Mouse (Mus musculus): ENCODE results near the gene Polq. TPM values are rescaled to one million over a fixed set of nuclear protein-coding genes. Genes with fewer than 3 reads are reported as not detected.

The Polq gene
- 0.90 and 1.2 TPM in 2 replicates for polyA plus RNA-seq (2012; rRNA removed)

- 2% methylated on average over 30 of the region's 30 CpGs for WGBS
- DNase-seq (ENCODE audit: low read depth, low spot score), result peak; percentile 85
Measured at GRCm38 (mm10) chr16:37011061-37011921, at the start of gene Polq. Polq (plus strand) TSS chr16:37011786.

- WGBS, result 84% methylated on average over 4 of the region's 4 CpGs
- DNase-seq (ENCODE audit: low read depth, low spot score), result no peak
Measured at GRCm38 (mm10) chr16:36963415-36963814, 48.2 kb upstream of the Polq start.

- DNase-seq (ENCODE audit: low read depth, low spot score), result no peak
- WGBS, result 89% methylated on average over 2 of the region's 2 CpGs
Measured at GRCm38 (mm10) chr16:36979127-36979526, 32.5 kb upstream of the Polq start.

- DNase-seq (ENCODE audit: low read depth, low spot score), result no peak
- 72% methylated on average over 1 of the region's 1 CpGs for WGBS
Measured at GRCm38 (mm10) chr16:36983796-36984195, 27.8 kb upstream of the Polq start.

- 45% methylated on average over 5 of the region's 5 CpGs for WGBS
- DNase-seq (ENCODE audit: low read depth, low spot score), result no peak
Measured at GRCm38 (mm10) chr16:36985636-36986042, 25.9 kb upstream of the Polq start.

- no peak for DNase-seq (ENCODE audit: low read depth, low spot score)
- WGBS, result 75% methylated on average over 2 of the region's 2 CpGs
Measured at GRCm38 (mm10) chr16:36987399-36987798, 24.2 kb upstream of the Polq start.

- no peak for DNase-seq (ENCODE audit: low read depth, low spot score)
Measured at GRCm38 (mm10) chr16:36988066-36988465, 23.5 kb upstream of the Polq start.

GRCm38 (mm10) chr16:36989493-36989892 lies 22.1 kb upstream of the Polq start:
- no peak for DNase-seq (ENCODE audit: low read depth, low spot score)

GRCm38 (mm10) chr16:36989999-36990625 lies 21.5 kb upstream of the Polq start, which contains the start of gene Fbxo40:
Fbxo40 (minus strand) TSS chr16:36990467.
- DNase-seq (ENCODE audit: low read depth, low spot score), result no peak
- WGBS, result 58% methylated on average over 18 of the region's 18 CpGs

More at GRCm38 (mm10) chr16:36989493-36989892, 22.1 kb upstream of the Polq start:
- 65% methylated on average over 8 of the region's 8 CpGs for WGBS

GRCm38 (mm10) chr16:36997650-36998049 lies 13.9 kb upstream of the Polq start:
- DNase-seq (ENCODE audit: low read depth, low spot score), result no peak
- WGBS, result 54% methylated on average over 6 of the region's 6 CpGs

GRCm38 (mm10) chr16:36999366-36999972 lies 12.1 kb upstream of the Polq start:
- WGBS, result 84% methylated on average over 9 of the region's 9 CpGs
- no peak for DNase-seq (ENCODE audit: low read depth, low spot score)

- no peak for DNase-seq (ENCODE audit: low read depth, low spot score)
- WGBS, result 70% methylated on average over 6 of the region's 6 CpGs
Measured at GRCm38 (mm10) chr16:37009262-37009661, 2.3 kb upstream of the Polq start.

- peak; percentile 28 for DNase-seq (ENCODE audit: low read depth, low spot score)
Measured at GRCm38 (mm10) chr16:37010370-37010769, 1.2 kb upstream of the Polq start.

GRCm38 (mm10) chr16:37011922-37012289 lies 320 bp downstream of the Polq start:
- DNase-seq (ENCODE audit: low read depth, low spot score), result no peak
- WGBS, result 1% methylated on average over 26 of the region's 26 CpGs

More at GRCm38 (mm10) chr16:37010370-37010769, 1.2 kb upstream of the Polq start:
- 36% methylated on average over 4 of the region's 4 CpGs for WGBS

GRCm38 (mm10) chr16:37012336-37012735 lies 750 bp downstream of the Polq start:
- 23% methylated on average over 5 of the region's 5 CpGs for WGBS

GRCm38 (mm10) chr16:37027581-37027980 lies 16.0 kb downstream of the Polq start:
- 74% methylated on average over 3 of the region's 3 CpGs for WGBS
- no peak for DNase-seq (ENCODE audit: low read depth, low spot score)

More at GRCm38 (mm10) chr16:37012336-37012735, 750 bp downstream of the Polq start:
- no peak for DNase-seq (ENCODE audit: low read depth, low spot score)

- 75% methylated on average over 3 of the region's 3 CpGs for WGBS
- no peak for DNase-seq (ENCODE audit: low read depth, low spot score)
Measured at GRCm38 (mm10) chr16:37031996-37032395, 20.4 kb downstream of the Polq start.

GRCm38 (mm10) chr16:37034751-37035150 lies 23.2 kb downstream of the Polq start:
- DNase-seq (ENCODE audit: low read depth, low spot score), result no peak
- WGBS, result 94% methylated on average over 8 of the region's 8 CpGs

GRCm38 (mm10) chr16:37059631-37060030 lies 48.0 kb downstream of the Polq start:
- DNase-seq (ENCODE audit: low read depth, low spot score), result no peak
- 85% methylated on average over 3 of the region's 3 CpGs for WGBS

GRCm38 (mm10) chr16:37061261-37061660 lies 49.7 kb downstream of the Polq start:
- 98% methylated on average over 4 of the region's 4 CpGs for WGBS
- DNase-seq (ENCODE audit: low read depth, low spot score), result no peak
